Mouse (Mus musculus) neural tube, embryonic 11.5 days (tissue): ENCODE data around the gene Mfsd7a. TPM values are rescaled to one million over a fixed set of nuclear protein-coding genes. Genes with fewer than 3 reads are reported as not detected.

Experiments
- ATAC-seq: fragments of 200-750 bp; cut with Nextera tagmentation; 2 replicates; pipeline ENCODE4 v1.8.0; 2017; ENCODE audit warnings: moderate number of reproducible peaks, mild to moderate bottlenecking, moderate TSS enrichment, moderate library complexity; ENCODE audit not compliant: insufficient read depth, low FRiP score, low TSS enrichment
- DNase-seq: peaks from one replicate; pipeline ENCODE4 v3.0.0-alpha.2; 2015; ENCODE audit warnings: low spot score
- H3K27ac ChIP-seq: fragments of 300-500 bp; sonication (generic); 2 replicates; pipeline ENCODE4 v1.5.1; 2014; ENCODE audit warnings: low read depth, mild to moderate bottlenecking, low read length
- H3K27me3 ChIP-seq: fragments of 300-500 bp; sonication (generic); 2 replicates; pipeline ENCODE4 v1.6.1; 2014; ENCODE audit warnings: mild to moderate bottlenecking, low read length, mixed read lengths; ENCODE audit not compliant: control insufficient read depth, insufficient read depth
- H3K36me3 ChIP-seq: fragments of 300-500 bp; sonication (generic); 2 replicates; pipeline ENCODE4 v1.6.1; 2014; ENCODE audit warnings: mild to moderate bottlenecking, low read length, moderate library complexity, mixed read lengths; ENCODE audit not compliant: control insufficient read depth, insufficient read depth
- H3K4me1 ChIP-seq: fragments of 300-500 bp; sonication (generic); 2 replicates; pipeline ENCODE4 v1.6.1; 2014; ENCODE audit warnings: low read length, mixed read lengths; ENCODE audit not compliant: control insufficient read depth, insufficient read depth
- H3K4me2 ChIP-seq: fragments of 300-500 bp; sonication (generic); 2 replicates; pipeline ENCODE4 v1.6.1; 2014; ENCODE audit warnings: low read depth, mild to moderate bottlenecking, moderate library complexity
- H3K4me3 ChIP-seq: fragments of 300-500 bp; sonication (generic); 2 replicates; pipeline ENCODE4 v1.5.1; 2014; ENCODE audit warnings: low read depth, low read length
- H3K9ac ChIP-seq: fragments of 300-500 bp; sonication (generic); 2 replicates; pipeline ENCODE4 v1.6.1; 2014; ENCODE audit warnings: mild to moderate bottlenecking, low read length
- H3K9me3 ChIP-seq: fragments of 300-500 bp; sonication (generic); 2 replicates; pipeline ENCODE4 v1.6.1; 2016; ENCODE audit warnings: low read length; ENCODE audit not compliant: control insufficient read depth
- WGBS: fragments of 180-500 bp; shearing (Covaris S2); extraction: QIAGEN DNeasy Blood & Tissue Kit; methylation state at CpG from one replicate; pipeline ENCODE4 v1.1.7; 2014; 5-methylcytosine and 5-hydroxymethylcytosine counted together
- polyA plus RNA-seq: library from polyadenylated mRNA; unstranded; fragments of >200 nt; fragmentation: Nextera tagmentation; extraction: Ambion mirVana; gene quantifications from 2 replicates; pipeline ENCODE4 v1.2.1, GENCODE M21; 2014

The Mfsd7a gene
- polyA plus RNA-seq, 1 experiment from 2014 or later, result not detected

- Histone ChIP-seq H3K27ac (no peak overlapping the region), H3K36me3 (no peaks in the 10 kb centered on the region), H3K4me2 (no peak overlapping the region), H3K4me3 (no peak overlapping the region), H3K9me3 (no peaks in the 10 kb centered on the region), H3K27me3 (no peaks in the 10 kb centered on the region; the same call in 1 of the 2 replicates), H3K4me1 (no peaks in the 10 kb centered on the region), H3K9ac (no peak overlapping the region)
- ATAC-seq (no peak), DNase-seq (no peak)
- 85% methylated on average over 8 of the region's 8 CpGs for WGBS
These were observed 2.3 kb upstream of the Mfsd7a start for GRCm38 (mm10) chr5:108450837-108451540.

GRCm38 (mm10) chr5:108447857-108448256 is 834 bp downstream of the Mfsd7a start:
- Histone ChIP-seq H3K4me3 (no peak overlapping the region), H3K27me3 (no peaks in the 10 kb centered on the region; the same call in 1 of the 2 replicates), H3K4me2 (no peak overlapping the region), H3K9ac (no peak overlapping the region), H3K36me3 (no peaks in the 10 kb centered on the region), H3K27ac (no peak overlapping the region), H3K4me1 (no peaks in the 10 kb centered on the region), H3K9me3 (no peaks in the 10 kb centered on the region)
- ATAC-seq, result no peak
- WGBS, result 86% methylated on average over 7 of the region's 7 CpGs
- DNase-seq, result no peak

GRCm38 (mm10) chr5:108446973-108447372 is 1.7 kb downstream of the Mfsd7a start:
- Histone ChIP-seq H3K36me3 (no peaks in the 10 kb centered on the region), H3K4me2 (no peak overlapping the region), H3K4me3 (no peak overlapping the region), H3K27ac (no peak overlapping the region), H3K4me1 (no peaks in the 10 kb centered on the region), H3K27me3 (no peaks in the 10 kb centered on the region; the same call in 1 of the 2 replicates), H3K9me3 (no peaks in the 10 kb centered on the region), H3K9ac (no peak overlapping the region)
- DNase-seq (no peak), ATAC-seq (no peak)
- WGBS, result 92% methylated on average over 3 of the region's 3 CpGs

GRCm38 (mm10) chr5:108436101-108436500 is 12.6 kb downstream of the Mfsd7a start:
- H3K4me3 ChIP-seq, result no peak overlapping the region
- no peaks in the 10 kb centered on the region for H3K36me3 ChIP-seq
- H3K9me3 ChIP-seq, result no peaks in the 10 kb centered on the region
- no peaks in the 10 kb centered on the region for H3K27me3 ChIP-seq
- ATAC-seq, result no peak
- no peak for DNase-seq
- no peak overlapping the region for H3K27ac ChIP-seq
- no peak overlapping the region for H3K9ac ChIP-seq
- H3K4me2 ChIP-seq, result no peak overlapping the region
- WGBS, result 89% methylated on average over 2 of the region's 2 CpGs
- H3K4me1 ChIP-seq, result peaks cover 6% of the 10 kb centered on the region; the same call in 1 of the 2 replicates

GRCm38 (mm10) chr5:108433804-108434587 is 14.7 kb downstream of the Mfsd7a start, which contains the start of gene Atp5k:
Gene Atp5k (minus strand): TSS chr5:108434448.
- peak within 1 kb of the TSS; percentile 83 for H3K4me2 ChIP-seq
- peak within 1 kb of the TSS; percentile 88 for H3K9ac ChIP-seq
- H3K9me3 ChIP-seq, result no peaks in the 10 kb centered on the region
- peak; percentile 87 for ATAC-seq
- no peaks in the 10 kb centered on the region for H3K27me3 ChIP-seq
- H3K4me3 ChIP-seq, result peak within 1 kb of the TSS; percentile 93
- peak; percentile 94 for DNase-seq
- under 1% methylated on average over 42 of the region's 42 CpGs for WGBS
- H3K27ac ChIP-seq, result no peak within 1 kb of the TSS
- H3K4me1 ChIP-seq, result peaks cover 6% of the 10 kb centered on the region; the same call in 1 of the 2 replicates
- peaks cover 2% of the 10 kb centered on the region; the same call in 1 of the 2 replicates for H3K36me3 ChIP-seq

GRCm38 (mm10) chr5:108431196-108431595 is 17.5 kb downstream of the Mfsd7a start:
- DNase-seq, result no peak
- no peak overlapping the region for H3K4me2 ChIP-seq
- H3K27me3 ChIP-seq, result no peaks in the 10 kb centered on the region
- H3K9ac ChIP-seq, result no peak overlapping the region
- H3K36me3 ChIP-seq, result peaks cover 2% of the 10 kb centered on the region; the same call in 1 of the 2 replicates
- no peak overlapping the region for H3K27ac ChIP-seq
- no peak for ATAC-seq
- H3K9me3 ChIP-seq, result no peaks in the 10 kb centered on the region
- WGBS, result 92% methylated on average over 6 of the region's 6 CpGs
- H3K4me1 ChIP-seq, result peaks cover 6% of the 10 kb centered on the region; the same call in 1 of the 2 replicates
- H3K4me3 ChIP-seq, result no peak overlapping the region

- Histone ChIP-seq H3K4me3 (no peak overlapping the region), H3K27me3 (no peaks in the 10 kb centered on the region), H3K9ac (no peak overlapping the region), H3K9me3 (no peaks in the 10 kb centered on the region), H3K4me1 (no peaks in the 10 kb centered on the region), H3K36me3 (peaks cover 2% of the 10 kb centered on the region; the same call in 1 of the 2 replicates), H3K4me2 (no peak overlapping the region), H3K27ac (no peak overlapping the region)
- peak; percentile 41 for ATAC-seq
- peak; percentile 39 for DNase-seq
- 71% methylated on average over 1 of the region's 1 CpGs for WGBS
These were observed 21.5 kb downstream of the Mfsd7a start for GRCm38 (mm10) chr5:108427186-108427585.

- no peak overlapping the region for H3K4me2 ChIP-seq
- no peaks in the 10 kb centered on the region for H3K4me1 ChIP-seq
- H3K36me3 ChIP-seq, result no peaks in the 10 kb centered on the region
- no peak overlapping the region for H3K27ac ChIP-seq
- DNase-seq, result no peak
- WGBS, result 95% methylated on average over 2 of the region's 2 CpGs
- H3K27me3 ChIP-seq, result no peaks in the 10 kb centered on the region
- no peak overlapping the region for H3K9ac ChIP-seq
- no peaks in the 10 kb centered on the region for H3K9me3 ChIP-seq
- H3K4me3 ChIP-seq, result no peak overlapping the region
- ATAC-seq, result no peak
These were observed 25.3 kb downstream of the Mfsd7a start for GRCm38 (mm10) chr5:108423427-108423826.
